Mouse (Mus musculus): ENCODE results near the gene Fdxacb1. TPM values are rescaled to one million over a fixed set of nuclear protein-coding genes. Genes with fewer than 3 reads are reported as not detected.
A peak's percentile ranks its signal among the peaks of the same experiment; 100 is the strongest.

Gene Fdxacb1
- 3.6 TPM for polyA plus RNA-seq (2012; fragmentation: generic; extraction: Trizol)

DNA sequence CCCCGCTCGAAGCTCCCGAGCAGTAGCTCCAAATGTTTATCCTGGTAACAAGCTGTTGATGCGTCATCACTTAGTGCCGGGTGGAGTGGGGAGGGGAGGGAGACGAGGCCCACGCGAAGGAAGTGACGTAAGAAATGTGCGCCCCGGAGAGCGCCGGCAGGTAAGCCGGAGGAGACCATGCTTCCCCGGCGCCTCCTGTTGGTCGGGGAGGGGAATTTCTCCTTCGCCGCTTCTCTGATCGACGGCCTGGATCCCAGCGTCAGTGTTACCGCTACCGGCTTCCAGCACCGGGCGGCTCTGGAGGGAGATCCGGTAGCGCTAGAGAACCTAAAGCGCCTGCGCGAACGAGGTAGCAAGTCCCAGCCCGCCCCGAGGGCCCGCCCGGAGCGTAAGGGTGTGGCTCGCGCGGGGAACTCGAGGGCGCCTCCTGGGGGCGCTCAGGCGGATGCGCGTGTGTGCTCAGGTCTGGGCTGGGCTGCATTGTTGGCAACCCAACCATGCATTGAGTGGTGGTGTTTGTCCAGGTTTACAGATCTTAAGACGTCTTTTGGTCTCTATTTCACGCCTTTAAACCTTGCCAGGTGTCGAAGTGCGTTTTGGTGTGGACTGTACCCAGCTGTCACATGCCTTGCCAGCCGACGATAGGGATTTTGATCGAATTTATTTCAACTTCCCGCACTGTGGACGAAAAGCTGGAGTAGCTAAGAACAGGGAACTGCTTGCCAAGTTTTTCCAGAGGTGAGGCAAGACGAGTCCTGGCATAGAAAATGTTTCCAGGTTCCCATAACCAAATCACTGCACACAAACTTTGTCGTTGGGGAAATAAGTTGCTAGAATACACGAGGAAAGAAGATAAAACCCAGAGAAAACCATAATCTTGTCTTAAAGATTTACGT lies at the start of gene Fdxacb1:
Fdxacb1 (plus strand) TSS at position 130 of the 896 bp plus-strand sequence.
- Histone ChIP-seq H3K4me2 (ENCODE audit: low read depth) (peak within 1 kb of the TSS; percentile 97), H3K79me2 (ENCODE audit: control insufficient read depth, insufficient read depth) (no peaks in the 10 kb centered on the region), H3K4me3 (peak within 1 kb of the TSS; percentile 49), H3K36me3 (ENCODE audit: control insufficient read depth, insufficient read depth) (no peaks in the 10 kb centered on the region), H3K27me3 (ENCODE audit: control insufficient read depth, insufficient read depth, insufficient read length) (no peaks in the 10 kb centered on the region), H3ac (ENCODE audit: control insufficient read depth, insufficient read length) (peak within 1 kb of the TSS; percentile 56)
- TF ChIP-seq POLR2A (IDR thresholded peaks at IDR 0.05; ENCODE audit: insufficient read length, low read depth) (peak; percentile 57), POLR2AphosphoS2 (IDR thresholded peaks at IDR 0.05; ENCODE audit: insufficient read length, low read depth) (peak; percentile 34), TCF12 (IDR thresholded peaks at IDR 0.05; ENCODE audit: insufficient read depth, poor library complexity, severe bottlenecking) (no peak)

DNA sequence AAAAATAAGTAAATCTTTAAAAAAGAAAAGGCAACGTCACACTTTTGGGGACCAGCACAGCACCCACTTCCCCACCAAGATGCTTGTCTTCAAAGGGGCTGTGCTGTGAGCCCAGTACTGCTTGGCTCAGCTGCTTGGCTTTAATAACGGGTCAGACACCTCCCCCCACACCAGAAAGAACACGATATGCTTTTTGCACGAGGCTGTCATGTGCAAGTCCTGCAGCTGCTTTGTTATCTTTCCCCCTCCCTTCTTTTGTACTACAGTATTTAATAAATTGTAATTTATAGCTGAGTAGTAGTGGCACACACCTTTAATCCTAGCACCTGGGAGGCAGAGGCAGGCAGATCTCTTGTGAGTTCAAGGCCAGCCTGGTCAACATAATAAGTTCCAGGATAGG lies 49.2 kb upstream of the Fdxacb1 start:
- Histone ChIP-seq H3K36me3 (ENCODE audit: control insufficient read depth, insufficient read depth) (no peaks in the 10 kb centered on the region), H3K27me3 (ENCODE audit: control insufficient read depth, insufficient read depth, insufficient read length) (no peaks in the 10 kb centered on the region), H3K4me2 (ENCODE audit: low read depth) (no peak overlapping the region), H3K4me3 (no peak overlapping the region), H3ac (ENCODE audit: control insufficient read depth, insufficient read length) (no peak overlapping the region), H3K79me2 (ENCODE audit: control insufficient read depth, insufficient read depth) (no peaks in the 10 kb centered on the region)
- no peak for TF ChIP-seq E2F4 (IDR thresholded peaks at IDR 0.05; ENCODE audit: insufficient read depth)
- no peak for TF ChIP-seq USF1 (IDR thresholded peaks at IDR 0.05; ENCODE audit: low read depth)
- TF ChIP-seq TCF3 (IDR thresholded peaks at IDR 0.05; ENCODE audit: insufficient read length, low read depth): no peak
- no peak for TF ChIP-seq POLR2A (IDR thresholded peaks at IDR 0.05; ENCODE audit: insufficient read length, low read depth)
- no peak for TF ChIP-seq TCF12 (IDR thresholded peaks at IDR 0.05; ENCODE audit: insufficient read depth, poor library complexity, severe bottlenecking)
- TF ChIP-seq POLR2AphosphoS2 (IDR thresholded peaks at IDR 0.05; ENCODE audit: insufficient read length, low read depth): no peak
- TF ChIP-seq MYOD1 (IDR thresholded peaks at IDR 0.05; ENCODE audit: control insufficient read depth in 1 of 3, insufficient read length in 2 of 3, low read depth in 2 of 3): no peak
- no peak for TF ChIP-seq REST (IDR thresholded peaks at IDR 0.05; ENCODE audit: insufficient read depth, insufficient read length)
- no peak for TF ChIP-seq MAX (IDR thresholded peaks at IDR 0.05; ENCODE audit: low read depth)
- TF ChIP-seq SRF (IDR thresholded peaks at IDR 0.05; ENCODE audit: control insufficient read depth, insufficient read length, low read depth): no peak
- no peak for TF ChIP-seq MYOG (IDR thresholded peaks at IDR 0.05; ENCODE audit: control insufficient read depth in 1 of 3, insufficient read depth in 1 of 3, insufficient read length in 2 of 3, low read depth in 2 of 3)

GRCm38 (mm10) chr9:50721061-50721460 lies 47.0 kb upstream of the Fdxacb1 start:
- Histone ChIP-seq H3K36me3 (ENCODE audit: control insufficient read depth, insufficient read depth) (no peaks in the 10 kb centered on the region), H3K79me2 (ENCODE audit: control insufficient read depth, insufficient read depth) (no peaks in the 10 kb centered on the region), H3K4me3 (no peak overlapping the region), H3K4me2 (ENCODE audit: low read depth) (no peak overlapping the region), H3ac (ENCODE audit: control insufficient read depth, insufficient read length) (no peak overlapping the region), H3K27me3 (ENCODE audit: control insufficient read depth, insufficient read depth, insufficient read length) (no peaks in the 10 kb centered on the region)
- TF ChIP-seq CEBPB (IDR thresholded peaks at IDR 0.05; ENCODE audit: insufficient read depth, poor library complexity, severe bottlenecking): no peak
- TF ChIP-seq SRF (IDR thresholded peaks at IDR 0.05; ENCODE audit: control insufficient read depth, insufficient read length, low read depth): no peak
- no peak for TF ChIP-seq REST (IDR thresholded peaks at IDR 0.05; ENCODE audit: insufficient read depth, insufficient read length)
- TF ChIP-seq USF1 (IDR thresholded peaks at IDR 0.05; ENCODE audit: low read depth): no peak
- no peak for TF ChIP-seq MYOG (IDR thresholded peaks at IDR 0.05; ENCODE audit: control insufficient read depth in 1 of 3, insufficient read depth in 1 of 3, insufficient read length in 2 of 3, low read depth in 2 of 3)
- no peak for TF ChIP-seq POLR2AphosphoS2 (IDR thresholded peaks at IDR 0.05; ENCODE audit: insufficient read length, low read depth)
- TF ChIP-seq MAX (IDR thresholded peaks at IDR 0.05; ENCODE audit: low read depth): no peak
- no peak for TF ChIP-seq TCF12 (IDR thresholded peaks at IDR 0.05; ENCODE audit: insufficient read depth, poor library complexity, severe bottlenecking)
- no peak for TF ChIP-seq TCF3 (IDR thresholded peaks at IDR 0.05; ENCODE audit: insufficient read length, low read depth)
- TF ChIP-seq MYOD1 (IDR thresholded peaks at IDR 0.05; ENCODE audit: control insufficient read depth in 1 of 3, insufficient read length in 2 of 3, low read depth in 2 of 3): no peak
- TF ChIP-seq E2F4 (IDR thresholded peaks at IDR 0.05; ENCODE audit: insufficient read depth): no peak
- no peak for TF ChIP-seq POLR2A (IDR thresholded peaks at IDR 0.05; ENCODE audit: insufficient read length, low read depth)

- Histone ChIP-seq H3ac (ENCODE audit: control insufficient read depth, insufficient read length) (no peak overlapping the region), H3K4me3 (no peak overlapping the region), H3K79me2 (ENCODE audit: control insufficient read depth, insufficient read depth) (no peaks in the 10 kb centered on the region), H3K4me2 (ENCODE audit: low read depth) (no peak overlapping the region), H3K36me3 (ENCODE audit: control insufficient read depth, insufficient read depth) (no peaks in the 10 kb centered on the region), H3K27me3 (ENCODE audit: control insufficient read depth, insufficient read depth, insufficient read length) (no peaks in the 10 kb centered on the region)
- TF ChIP-seq TCF12 (IDR thresholded peaks at IDR 0.05; ENCODE audit: insufficient read depth, poor library complexity, severe bottlenecking) (no peak), MYOD1 (IDR thresholded peaks at IDR 0.05; ENCODE audit: control insufficient read depth in 1 of 3, insufficient read length in 2 of 3, low read depth in 2 of 3) (peak in 2 of 3 experiments; percentile 32 to 41), E2F4 (IDR thresholded peaks at IDR 0.05; ENCODE audit: insufficient read depth) (no peak)
Observed at GRCm38 (mm10) chr9:50722451-50722911, 45.6 kb upstream of the Fdxacb1 start.

DNA sequence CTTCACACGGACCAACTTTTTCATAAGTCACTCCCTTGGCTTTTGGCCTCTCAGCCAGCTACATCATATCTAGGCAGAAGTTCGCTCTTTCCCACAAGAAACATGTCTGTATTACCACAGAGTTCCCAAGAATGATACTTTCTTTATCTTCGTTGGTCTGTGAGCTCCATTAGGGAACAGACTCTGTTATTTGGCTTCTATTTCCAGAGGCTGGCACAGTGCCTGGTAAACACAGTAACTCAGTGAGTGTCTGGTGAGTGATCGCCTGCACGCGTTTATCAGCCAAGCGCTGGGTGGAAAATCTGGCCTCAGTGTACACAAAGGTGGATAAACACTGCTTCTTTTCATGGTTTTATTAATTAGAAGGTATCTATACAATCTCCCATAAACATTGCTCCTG lies 44.6 kb upstream of the Fdxacb1 start:
- Histone ChIP-seq H3K4me2 (ENCODE audit: low read depth) (peak overlapping the region; percentile 56), H3K79me2 (ENCODE audit: control insufficient read depth, insufficient read depth) (no peaks in the 10 kb centered on the region), H3ac (ENCODE audit: control insufficient read depth, insufficient read length) (no peak overlapping the region), H3K4me3 (no peak overlapping the region), H3K36me3 (ENCODE audit: control insufficient read depth, insufficient read depth) (no peaks in the 10 kb centered on the region), H3K27me3 (ENCODE audit: control insufficient read depth, insufficient read depth, insufficient read length) (no peaks in the 10 kb centered on the region)
- TF ChIP-seq CEBPB (IDR thresholded peaks at IDR 0.05; ENCODE audit: insufficient read depth, poor library complexity, severe bottlenecking) (no peak), E2F4 (IDR thresholded peaks at IDR 0.05; ENCODE audit: insufficient read depth) (no peak), SRF (IDR thresholded peaks at IDR 0.05; ENCODE audit: control insufficient read depth, insufficient read length, low read depth) (no peak), USF1 (IDR thresholded peaks at IDR 0.05; ENCODE audit: low read depth) (no peak), MYOD1 (IDR thresholded peaks at IDR 0.05; ENCODE audit: control insufficient read depth in 1 of 3, insufficient read length in 2 of 3, low read depth in 2 of 3) (no peak), POLR2AphosphoS2 (IDR thresholded peaks at IDR 0.05; ENCODE audit: insufficient read length, low read depth) (no peak), TCF3 (IDR thresholded peaks at IDR 0.05; ENCODE audit: insufficient read length, low read depth) (no peak), MAX (IDR thresholded peaks at IDR 0.05; ENCODE audit: low read depth) (no peak), POLR2A (IDR thresholded peaks at IDR 0.05; ENCODE audit: insufficient read length, low read depth) (no peak), REST (IDR thresholded peaks at IDR 0.05; ENCODE audit: insufficient read depth, insufficient read length) (no peak), TCF12 (IDR thresholded peaks at IDR 0.05; ENCODE audit: insufficient read depth, poor library complexity, severe bottlenecking) (no peak), MYOG (IDR thresholded peaks at IDR 0.05; ENCODE audit: control insufficient read depth in 1 of 3, insufficient read depth in 1 of 3, insufficient read length in 2 of 3, low read depth in 2 of 3) (no peak)

Measured in myocyte (in vitro differentiated cells).